Comparison of ENCODE assay signal across 8 mouse cellular contexts in the genomic region with DNA sequence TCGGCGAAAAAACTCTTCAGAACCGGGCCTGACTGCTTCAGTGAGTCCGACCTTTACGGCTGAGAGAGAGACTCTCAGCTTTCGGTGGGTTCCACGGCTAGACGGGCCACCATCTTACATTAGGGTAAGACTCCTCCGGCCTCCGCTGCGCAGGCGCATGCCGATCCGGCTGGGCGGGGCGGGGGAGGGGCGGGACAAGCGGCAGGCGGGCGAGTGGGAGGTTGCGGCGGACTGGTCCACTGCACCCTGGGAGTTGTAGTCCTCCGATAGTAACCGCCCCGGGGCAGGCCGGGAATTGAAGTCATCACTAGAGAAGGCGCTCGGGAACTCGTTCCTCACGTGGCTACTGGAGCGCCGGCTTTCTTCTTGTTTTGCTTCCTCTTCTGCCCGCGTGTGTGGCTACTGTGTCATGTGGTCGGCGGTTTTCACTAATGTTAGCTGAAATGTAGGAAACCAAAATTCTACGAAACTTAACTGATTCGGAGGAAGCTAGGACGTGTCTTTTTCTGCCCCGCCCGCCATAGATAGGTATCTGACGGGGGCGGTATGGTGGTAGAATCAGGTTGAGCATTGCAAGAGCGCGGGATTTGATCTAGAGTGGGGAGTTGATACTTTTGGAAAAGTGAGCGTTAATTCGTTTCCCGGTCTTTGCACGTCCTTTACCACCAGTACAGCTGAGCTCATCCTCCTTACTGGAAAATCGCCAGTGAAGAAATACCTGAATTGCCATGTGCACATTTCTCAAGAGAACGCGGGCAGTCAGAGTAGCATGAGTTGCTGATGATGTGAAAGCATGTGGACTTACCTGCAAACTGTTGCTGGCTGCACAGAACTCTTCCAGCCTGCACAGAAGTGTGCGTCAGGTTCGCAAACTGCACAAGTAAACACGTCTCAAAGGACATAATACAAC. TPM values are rescaled to one million over a fixed set of nuclear protein-coding genes. Genes with fewer than 3 reads are reported as not detected.
A peak's percentile ranks its signal among the peaks of the same experiment; 100 is the strongest.
DNase-seq lines count a peak whose midpoint lies in the region; ATAC-seq lines count a peak whose summit lies in the region.

TSS of gene Cnot4 (minus strand) at position 146 of the 910 bp plus-strand sequence.

- peak; percentile 96 for ATAC-seq in inflammation-experienced regulatory T-cells, adult 6 months
- peak; percentile 95 for ATAC-seq in megakaryocyte-erythroid progenitor cell, adult 5-6 weeks (replicated peaks; ENCODE audit: low FRiP score, low TSS enrichment, poor library complexity, severe bottlenecking)

- intact Hi-C loops in gastrocnemius, postnatal 14 days (cut with DNase I; ENCODE audit: low total_unique reads), result no loop called here
- intact Hi-C loops in left cerebral cortex, postnatal 10 days (cut with DNase I), result loop anchor here (5.0 kb wide), 1 partner anchor 43 kb away; the partner anchor contains the start of gene Nup205

- peak; percentile 99 to 100 for DNase-seq in adrenal gland, adult (ENCODE audit: inconsistent age in 2 of 2, low spot score in 1 of 2)
- DNase-seq in embryo, embryonic 10.5 days (ENCODE audit: low spot score), result peak; percentile 99
- DNase-seq in gastrocnemius, postnatal 14 days, result peak; percentile 99
- DNase-seq in left cerebral cortex, postnatal 10 days (ENCODE audit: extremely low spot score in 1 of 2, low spot score in 2 of 2), result peak; percentile 99
- DNase-seq in right cerebral cortex, postnatal 25 days, result peak; percentile 98
- DNase-seq in urinary bladder, postnatal 4 days (ENCODE audit: low spot score in 2 of 2), result peak; percentile 98

RNA-seq across cellular contexts. Expression of gene Cnot4, which starts in this region (rescaled TPM):
- total RNA-seq in gastrocnemius, postnatal 14 days (2021), result 10 to 100 TPM; 19.8 to 21.6 TPM
- 10 to 100 TPM; 47.0 to 73.9 (median 50.1) TPM for polyA plus RNA-seq in inflammation-experienced regulatory T-cells, adult 6 months (2017; shearing (Covaris generic))
- 10 to 100 TPM; 38.4 to 39.2 TPM for total RNA-seq in left cerebral cortex, postnatal 10 days (2021)
- total RNA-seq in megakaryocyte-erythroid progenitor cell, adult 5-6 weeks (2014; fragmentation: Nextera tagmentation), result 52.1 and 64.5 TPM in 2 replicates
- 27.9 and 34.1 TPM in 2 replicates for total RNA-seq in megakaryocyte-erythroid progenitor cell, adult 5-6 weeks (2017)

Comparison
In these comparisons a context has a peak if more than half of its experiments do, and no peak if none do; other contexts are left out.
1. Peak in every context shown above with its lines: DNase-seq and ATAC-seq.